Mouse (Mus musculus): ENCODE results near the gene Gm20509.
"Not testable (repeated sequence)": the region's sequence is repeated elsewhere in the genome, so short reads cannot be mapped to it uniquely, and the experiment has no call there.

Gene Gm20509

DNA sequence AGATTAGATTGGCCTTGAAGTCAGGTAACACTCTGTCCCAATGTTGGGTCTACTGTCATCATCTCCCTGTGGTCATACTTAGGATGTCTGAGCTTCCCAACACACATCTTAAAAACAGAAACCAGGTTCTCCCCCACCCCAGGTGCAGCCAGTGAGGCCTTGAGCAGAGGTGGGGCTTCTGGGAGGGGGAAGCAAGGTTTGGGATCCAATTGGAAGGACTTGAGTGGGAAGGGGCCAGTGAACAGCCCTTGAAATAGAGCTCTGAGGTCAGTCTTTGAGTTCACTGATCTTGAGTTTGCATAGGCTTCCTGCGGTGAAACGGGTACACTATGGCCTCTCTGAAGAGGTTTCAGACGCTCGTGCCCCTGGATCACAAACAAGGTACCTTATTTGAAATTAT is at the start of gene Gm20509:
Gene Gm20509, plus strand, starts transcription at position 290 of the 400 bp plus-strand sequence.
- DNase-seq (ENCODE audit: low read depth, low spot score), result no peak

DNA sequence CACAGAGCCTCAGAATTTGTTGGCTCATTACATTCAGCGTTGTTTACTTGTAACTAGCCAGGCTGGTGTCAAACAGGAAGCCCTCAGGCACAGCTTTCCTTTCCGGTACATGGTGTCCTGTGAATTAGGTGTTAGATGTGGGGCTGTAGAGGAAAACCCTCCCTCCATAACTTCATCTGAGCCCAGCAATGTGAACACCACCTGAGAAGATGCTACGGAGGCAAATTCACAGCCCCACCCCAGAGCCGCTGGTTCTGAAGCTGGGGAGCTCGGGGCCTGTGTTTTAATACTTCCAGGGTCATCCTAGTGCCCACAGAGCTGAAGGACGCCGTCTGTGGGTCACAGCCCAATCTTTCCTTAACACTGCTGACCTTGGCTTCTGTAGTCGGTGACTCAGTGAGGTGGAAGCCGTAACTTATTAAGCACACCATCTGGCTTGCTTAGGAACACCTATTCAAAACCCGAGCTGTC is 46.8 kb upstream of the Gm20509 start:
- DNase-seq (ENCODE audit: low read depth, low spot score), result no peak

DNA sequence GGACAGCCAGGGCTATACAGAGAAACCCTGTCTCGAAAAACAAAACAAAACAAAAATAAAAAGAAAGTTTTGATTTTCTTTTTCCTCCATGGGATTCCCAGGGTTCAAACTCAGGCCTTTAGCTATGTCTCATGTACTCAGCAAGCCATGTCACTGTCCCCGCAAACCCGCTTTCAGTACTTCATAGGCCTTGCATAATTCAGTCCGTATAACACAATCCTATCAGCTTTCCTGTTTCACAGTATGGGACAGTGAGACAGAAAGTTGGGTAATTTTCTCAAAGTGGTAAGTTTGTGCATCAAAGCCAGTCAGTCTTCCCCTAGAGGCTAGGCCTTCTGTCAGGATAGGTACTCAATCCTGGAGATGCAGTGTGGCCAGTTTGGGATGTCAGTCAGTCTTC is 43.0 kb upstream of the Gm20509 start:
- no peak for DNase-seq (ENCODE audit: low read depth, low spot score)

DNA sequence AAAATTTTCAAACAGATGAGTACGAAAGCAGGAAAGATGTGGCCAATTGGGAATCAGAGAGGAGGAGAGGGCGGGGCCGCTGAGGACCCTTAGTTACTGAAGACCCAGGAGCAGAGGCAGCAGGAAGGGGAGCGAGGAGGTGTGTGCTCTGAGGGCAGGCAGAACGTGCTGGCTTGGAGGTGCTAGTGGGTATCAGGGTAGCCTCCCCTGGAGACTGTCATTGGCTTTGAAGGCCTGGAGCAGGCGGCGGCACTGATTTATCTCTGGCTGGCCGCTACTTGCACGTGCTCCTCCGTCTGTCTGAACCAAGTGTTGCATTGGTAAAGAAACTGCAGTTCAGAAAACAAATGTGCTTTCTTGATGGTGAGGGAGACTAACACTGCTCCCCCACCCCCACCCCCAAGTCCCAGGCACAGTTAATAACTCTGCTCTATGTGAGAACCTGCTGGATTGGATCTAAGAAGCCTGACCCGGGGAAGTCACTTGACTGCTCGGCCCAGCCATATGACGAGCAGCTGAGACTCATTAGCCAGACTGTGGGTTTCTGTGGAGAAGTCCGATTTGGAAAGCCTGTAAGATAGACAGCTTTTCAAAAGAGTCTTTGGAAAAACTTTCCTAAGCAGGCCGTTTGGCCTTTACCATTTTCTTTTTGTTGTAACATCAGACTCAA is 38.5 kb upstream of the Gm20509 start:
- no peak for DNase-seq (ENCODE audit: low read depth, low spot score)

DNA sequence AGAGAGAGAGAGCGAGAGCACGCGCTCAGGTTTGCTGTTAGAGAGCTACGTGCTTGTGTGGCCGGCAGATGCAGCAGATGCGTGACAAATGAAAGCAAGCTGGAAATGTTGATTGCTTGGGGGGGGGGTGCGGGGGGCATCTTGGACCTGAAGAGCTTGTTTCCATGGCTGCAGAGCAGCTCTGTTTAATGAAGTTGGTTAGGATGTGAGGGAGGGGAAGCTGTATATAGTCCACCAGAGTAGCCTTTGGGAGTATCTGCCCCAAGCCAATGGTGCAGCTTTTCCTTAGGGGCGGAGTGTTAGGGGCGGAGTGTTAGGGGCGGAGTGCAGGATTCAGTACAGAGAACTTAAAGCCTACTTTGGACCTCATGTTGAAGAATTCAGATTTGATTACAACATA is 35.2 kb upstream of the Gm20509 start:
- DNase-seq (ENCODE audit: low read depth, low spot score), result no peak

DNA sequence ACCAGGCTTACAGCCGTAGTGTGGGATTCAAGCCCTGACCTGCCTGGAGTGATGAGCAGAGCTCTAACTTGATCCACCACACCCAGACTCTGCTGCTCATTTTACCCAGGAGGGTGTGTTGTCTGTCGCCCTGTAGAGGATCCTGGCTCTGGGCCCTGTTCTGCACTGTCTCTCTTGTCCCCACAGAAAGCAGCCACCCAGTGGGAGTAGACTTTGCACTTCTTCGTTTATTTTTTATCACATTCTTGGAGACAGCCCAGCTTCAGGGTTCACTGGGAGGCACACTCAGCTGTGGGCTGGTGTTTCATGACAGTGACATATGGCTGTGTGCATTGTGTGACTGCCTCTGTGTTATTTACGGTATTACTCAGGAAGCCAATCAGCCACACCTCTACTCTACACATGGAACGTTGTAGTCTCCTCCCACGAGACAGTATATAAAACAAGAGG is 34.0 kb upstream of the Gm20509 start:
- DNase-seq (ENCODE audit: low read depth, low spot score), result no peak

DNA sequence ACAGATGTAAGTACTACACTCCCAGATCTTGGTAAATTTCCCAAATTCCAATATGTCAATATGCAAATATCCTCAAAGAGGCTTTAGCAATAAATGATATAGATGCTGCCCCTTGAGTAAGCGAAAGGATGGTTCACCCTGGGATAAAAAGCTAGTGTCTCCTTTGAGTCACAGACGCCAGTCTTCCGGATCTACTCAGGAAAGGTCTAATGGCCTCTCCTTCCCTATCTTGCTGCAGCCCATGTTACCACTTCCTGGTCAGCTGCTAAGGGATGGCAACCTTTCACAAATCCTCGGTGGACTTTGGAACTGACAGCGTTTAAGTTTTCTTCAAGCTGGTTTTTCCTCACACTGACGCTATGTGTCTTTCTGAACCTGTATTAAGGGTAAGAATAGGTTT is 33.6 kb upstream of the Gm20509 start:
- DNase-seq (ENCODE audit: low read depth, low spot score), result no peak

DNA sequence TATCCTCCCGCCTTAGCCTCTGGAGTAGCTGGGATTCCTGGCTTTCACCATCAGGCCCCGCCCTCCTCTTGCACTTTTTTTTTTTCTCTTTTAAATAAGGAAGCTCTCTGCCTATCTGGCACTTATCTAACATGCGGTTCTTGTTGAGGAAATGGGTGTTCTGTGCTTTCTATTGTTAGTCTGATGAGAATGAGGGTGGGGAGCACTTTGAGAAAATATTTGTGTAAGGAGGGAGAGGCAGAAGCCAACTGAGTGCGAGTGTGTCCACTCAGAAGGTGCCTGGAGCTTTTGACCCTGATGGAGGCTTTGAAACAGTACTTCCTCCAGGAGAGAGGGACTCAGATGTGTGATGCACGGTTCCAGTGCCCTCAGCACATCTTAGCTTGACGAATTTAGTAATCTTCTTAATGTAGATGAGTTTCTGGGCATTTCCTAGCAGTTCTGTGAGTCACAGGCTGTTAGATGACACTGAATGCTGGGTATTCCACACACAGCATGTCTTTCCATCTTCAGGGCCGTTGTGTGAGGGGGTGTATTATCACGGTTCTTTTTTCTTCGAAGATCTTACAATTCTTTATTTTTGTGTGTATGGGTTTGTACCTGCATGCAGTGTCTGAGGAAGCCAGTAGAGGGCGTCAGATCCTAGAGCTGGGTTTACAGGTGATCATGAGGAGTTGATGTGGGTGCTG is 31.2 kb upstream of the Gm20509 start:
- DNase-seq (ENCODE audit: low read depth, low spot score), result peak; percentile 40

DNA sequence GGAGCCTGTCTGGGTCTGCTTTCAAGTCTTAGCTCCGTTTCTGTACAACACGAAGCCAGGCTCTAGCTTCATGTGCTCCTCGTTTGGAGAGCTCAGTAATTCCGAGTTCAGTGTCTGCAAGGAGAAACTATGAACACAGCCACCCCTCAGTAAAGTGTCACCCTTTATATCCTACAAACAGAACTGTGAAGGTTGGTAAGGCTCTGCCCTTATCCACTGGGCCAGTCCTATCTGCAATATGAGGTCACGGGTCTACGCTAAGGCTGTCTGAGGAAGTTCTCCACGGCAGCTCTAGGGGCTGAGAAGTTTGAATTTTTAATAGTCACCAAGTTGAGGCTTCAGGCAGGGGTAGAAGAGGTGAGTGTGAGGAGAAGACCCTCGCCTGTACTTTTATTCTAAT is 29.8 kb upstream of the Gm20509 start:
- DNase-seq (ENCODE audit: low read depth, low spot score), result no peak

DNA sequence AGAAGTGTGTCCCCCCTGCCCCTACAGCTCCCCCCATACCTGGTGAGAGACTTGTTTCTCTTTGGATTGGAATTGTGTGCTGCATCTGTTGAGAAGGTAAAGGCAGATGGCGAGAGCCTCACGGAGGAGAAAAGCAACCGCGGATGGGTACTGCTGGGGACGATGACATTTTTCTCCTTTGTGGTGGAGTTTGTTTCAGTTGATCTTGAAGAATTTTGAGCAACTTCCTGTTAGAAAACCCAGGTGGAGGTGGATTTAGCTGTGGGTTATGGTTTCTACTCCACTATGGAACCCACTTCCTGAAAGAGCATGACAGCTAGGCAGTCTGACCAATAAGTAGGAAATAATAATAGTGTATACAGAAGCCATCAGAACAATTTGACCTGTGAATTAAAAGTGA is 29.1 kb upstream of the Gm20509 start:
- no peak for DNase-seq (ENCODE audit: low read depth, low spot score)

DNA sequence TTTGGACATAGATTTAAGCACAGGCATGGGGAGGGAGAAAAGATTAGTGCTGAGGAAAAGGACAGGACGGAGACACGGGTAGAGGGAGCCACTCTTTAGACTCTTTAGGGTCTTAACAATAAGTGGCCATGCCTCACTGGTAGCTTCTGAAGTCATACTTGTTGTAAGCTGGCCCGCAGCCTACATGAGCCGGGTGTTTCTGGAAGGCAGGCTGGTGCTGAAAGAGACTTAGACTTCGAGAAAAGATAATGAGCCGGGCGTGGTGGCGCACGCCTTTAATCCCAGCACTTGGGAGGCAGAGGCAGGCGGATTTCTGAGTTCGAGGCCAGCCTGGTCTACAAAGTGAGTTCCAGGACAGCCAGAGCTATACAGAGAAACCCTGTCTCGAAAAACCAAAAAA is 22.9 kb upstream of the Gm20509 start:
- DNase-seq (ENCODE audit: low read depth, low spot score), result not testable (repeated sequence)

DNA sequence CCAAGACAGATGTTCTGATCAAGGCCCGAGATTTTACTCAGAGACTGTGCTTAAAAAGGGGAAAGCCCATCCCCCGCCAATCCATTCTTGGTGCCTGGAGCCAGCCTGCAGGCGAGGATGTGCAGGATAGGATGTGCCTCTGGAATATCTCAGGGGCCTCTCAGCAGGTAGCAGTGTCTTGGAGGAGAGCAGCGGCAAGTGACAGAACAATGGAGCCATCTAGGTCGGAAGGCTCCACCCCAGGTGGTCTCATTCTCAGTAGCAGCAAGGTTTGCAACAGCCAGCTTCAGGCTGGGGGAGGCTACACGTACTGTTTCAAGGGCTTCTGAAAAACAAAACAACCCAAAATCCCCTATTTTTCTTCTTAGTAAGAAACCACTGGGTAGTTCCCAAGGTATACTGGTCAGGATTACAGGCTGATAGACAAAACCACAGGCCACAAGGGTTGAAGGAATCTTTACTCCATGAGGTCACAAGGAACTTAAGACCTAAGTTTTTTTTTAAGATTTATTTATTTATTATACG is 22.4 kb upstream of the Gm20509 start:
- DNase-seq (ENCODE audit: low read depth, low spot score), result peak; percentile 47

DNA sequence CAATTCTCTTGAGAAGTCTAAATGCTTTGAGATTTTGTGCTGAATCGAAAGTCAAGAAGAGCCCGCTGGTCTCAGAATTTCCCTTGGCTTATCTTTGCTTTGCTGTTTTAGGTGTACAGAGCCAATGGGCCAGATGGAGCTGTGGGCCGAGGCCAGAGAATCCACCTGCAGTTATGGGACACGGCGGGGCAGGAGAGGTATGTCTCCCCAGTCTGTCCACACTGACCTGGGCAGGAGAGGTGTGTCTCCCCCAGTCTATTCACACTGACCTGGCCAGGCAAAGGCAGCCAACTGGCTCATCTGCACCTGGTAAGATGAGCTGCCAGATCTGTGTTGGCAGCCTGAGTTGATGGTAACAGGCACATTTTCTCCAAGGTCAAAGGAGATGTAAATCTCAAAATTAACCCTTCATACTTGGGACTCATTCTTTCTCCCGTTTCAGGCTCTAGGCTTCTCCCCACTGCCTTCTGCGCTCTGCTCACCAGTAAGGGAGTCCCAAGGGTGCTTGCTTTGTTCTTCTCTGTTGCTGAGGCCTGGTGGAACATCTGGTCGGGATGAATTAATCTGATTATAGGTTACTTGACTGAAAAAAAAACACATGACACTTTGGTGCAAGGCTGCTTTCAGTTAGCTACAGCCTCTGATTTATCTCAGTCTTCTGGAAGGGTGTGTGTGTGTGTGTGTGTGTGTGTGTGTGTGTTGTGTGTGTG is 19.8 kb upstream of the Gm20509 start:
- no peak for DNase-seq (ENCODE audit: low read depth, low spot score)

DNA sequence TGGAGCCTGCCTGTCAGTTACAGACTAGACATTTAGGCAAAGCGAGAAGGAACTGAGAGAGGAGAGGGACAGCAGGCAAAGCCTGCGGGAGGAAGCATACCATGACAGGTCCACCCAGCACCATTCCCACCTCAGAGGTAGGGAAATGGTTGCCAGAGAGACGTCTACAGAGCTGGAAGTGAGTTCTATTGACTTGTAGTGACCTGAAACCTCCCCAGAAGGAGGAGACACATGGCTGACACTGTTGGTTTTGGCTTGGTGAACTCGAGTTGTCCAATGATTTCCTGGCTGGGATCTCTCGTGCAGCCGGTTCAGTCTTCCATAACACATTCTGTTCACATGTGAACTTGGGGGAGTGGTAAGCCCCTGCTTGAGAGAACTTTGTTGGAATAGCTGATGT is 18.3 kb upstream of the Gm20509 start:
- DNase-seq (ENCODE audit: low read depth, low spot score), result no peak

DNA sequence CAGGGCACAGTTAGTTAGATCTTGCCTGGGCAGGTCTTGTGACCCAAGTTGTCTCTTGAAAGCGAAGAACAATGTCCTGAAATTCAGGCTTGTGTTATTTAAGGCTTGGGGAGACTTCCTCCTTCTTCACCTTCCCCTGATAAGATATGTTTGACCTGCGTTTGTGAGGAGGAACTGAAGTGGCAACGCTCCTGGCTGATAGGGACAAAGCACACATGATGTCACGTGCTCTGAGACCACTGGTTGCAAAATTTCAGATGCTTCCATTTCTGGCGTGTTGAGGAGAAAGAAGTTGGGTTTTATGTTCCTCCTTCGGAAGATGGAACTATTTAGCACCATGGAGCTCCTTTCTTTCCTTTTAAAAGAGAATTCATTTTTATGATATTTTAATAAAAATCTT is 16.4 kb upstream of the Gm20509 start:
- no peak for DNase-seq (ENCODE audit: low read depth, low spot score)

DNA sequence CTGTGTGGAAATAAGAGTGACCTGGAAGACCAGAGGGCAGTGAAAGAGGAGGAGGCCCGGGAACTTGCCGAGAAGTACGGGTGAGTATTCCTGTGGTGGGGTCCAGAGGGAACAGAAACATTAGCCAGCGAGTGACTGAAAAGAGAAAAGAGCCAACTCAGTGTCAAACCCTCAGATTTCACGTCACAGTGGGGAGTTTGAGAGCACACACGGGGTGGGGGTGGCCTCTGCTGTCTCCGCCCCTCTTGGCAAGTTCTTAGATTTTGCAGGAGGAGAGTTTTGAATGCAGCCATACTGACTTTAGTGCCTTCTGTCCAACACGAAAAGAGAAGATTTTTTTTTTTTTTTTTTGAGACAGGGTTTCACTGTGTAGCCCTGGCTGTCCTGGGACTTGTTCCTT is 15.1 kb upstream of the Gm20509 start:
- DNase-seq (ENCODE audit: low read depth, low spot score), result no peak

DNA sequence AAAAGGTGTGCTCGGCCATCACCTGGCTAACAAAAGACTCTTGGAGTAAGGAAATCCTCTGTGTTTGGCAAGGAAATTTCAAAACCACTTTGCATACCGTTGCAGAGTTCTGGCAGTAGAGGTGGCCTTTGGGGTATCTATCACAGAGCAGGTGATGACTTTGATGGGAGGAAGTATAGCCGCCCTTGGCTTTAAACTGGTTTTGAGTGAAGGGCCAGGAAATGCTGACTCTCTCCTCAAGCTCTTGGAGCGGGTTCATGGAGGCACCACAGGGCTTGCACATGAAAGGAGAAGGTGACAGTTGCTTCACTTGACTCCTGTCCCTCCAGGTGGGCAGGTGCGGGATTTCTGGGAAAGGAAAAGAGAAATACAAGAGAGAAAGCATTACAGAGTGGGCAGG is 14.7 kb upstream of the Gm20509 start:
- DNase-seq (ENCODE audit: low read depth, low spot score), result no peak

DNA sequence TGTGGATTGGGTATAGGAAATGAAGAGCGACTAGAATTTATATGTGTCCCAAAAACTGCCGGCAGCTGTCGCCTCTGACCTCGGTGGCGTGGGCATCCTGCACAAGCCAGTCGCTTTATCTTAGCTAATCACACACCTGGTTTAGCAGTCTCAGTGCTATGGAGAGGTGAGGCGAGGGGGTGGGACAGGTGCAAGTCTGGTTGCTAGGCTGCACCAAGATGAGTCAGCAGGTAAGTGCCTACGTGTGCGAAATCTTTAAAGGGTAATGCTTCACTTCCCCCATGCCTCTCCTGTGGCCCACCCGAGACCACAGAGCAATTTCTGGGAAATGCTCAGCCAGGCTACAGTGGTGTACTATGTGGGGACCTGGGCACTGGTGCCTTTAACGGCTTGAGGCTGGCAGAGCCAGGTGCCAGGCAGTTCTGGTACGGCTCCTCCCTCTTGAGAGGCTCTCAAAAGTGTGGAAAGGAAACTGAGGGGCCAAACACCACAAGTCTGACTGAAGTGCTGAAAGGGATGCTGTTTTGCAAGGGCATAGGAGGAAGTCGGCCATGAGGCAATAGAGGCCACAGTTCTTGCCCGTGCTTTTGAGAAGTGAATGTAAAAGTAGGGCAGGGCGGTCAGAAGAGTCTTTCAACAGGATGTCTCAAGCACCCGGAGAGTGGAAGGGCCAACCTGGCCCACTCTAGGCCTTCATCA is 12.9 kb upstream of the Gm20509 start:
- no peak for DNase-seq (ENCODE audit: low read depth, low spot score)

DNA sequence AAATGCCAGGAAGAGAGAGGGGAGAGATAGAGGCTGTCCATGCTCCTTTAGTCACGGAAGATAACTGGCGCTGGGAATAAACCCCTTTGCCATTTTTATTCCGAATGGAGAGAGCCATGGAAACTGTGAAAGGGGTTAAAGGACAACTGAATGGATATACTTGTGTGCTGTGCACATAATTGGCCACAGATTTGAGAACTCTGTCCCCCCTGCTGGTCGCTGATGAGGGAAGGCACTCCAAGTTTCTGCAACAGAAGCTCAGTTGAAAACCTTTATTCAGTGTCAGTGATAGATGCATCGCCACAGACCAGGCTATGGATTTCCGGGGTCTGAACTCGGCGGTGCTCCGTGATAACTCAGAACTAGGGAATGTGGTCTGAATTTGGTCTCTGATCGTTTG is 12.1 kb upstream of the Gm20509 start:
- no peak for DNase-seq (ENCODE audit: low read depth, low spot score)

DNA sequence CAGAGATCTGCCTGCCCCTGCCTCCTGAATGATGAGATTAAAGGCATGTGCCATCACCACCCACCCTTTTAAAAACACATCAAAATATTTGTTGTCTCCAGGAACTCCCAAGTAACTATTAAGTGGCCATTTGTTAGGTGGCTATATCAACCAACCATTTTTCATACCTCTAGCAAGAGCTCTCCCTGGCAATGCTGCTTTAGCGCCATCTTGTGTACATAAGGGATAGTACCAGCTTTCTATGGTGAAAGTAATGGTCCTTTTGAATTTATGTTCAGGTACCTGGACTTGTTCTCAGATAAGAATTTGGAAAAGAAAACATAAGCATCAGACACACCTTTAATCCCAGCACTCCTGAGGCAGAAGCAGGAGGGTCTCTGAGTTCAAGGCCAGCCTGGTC is 10.5 kb upstream of the Gm20509 start:
- no peak for DNase-seq (ENCODE audit: low read depth, low spot score)

DNA sequence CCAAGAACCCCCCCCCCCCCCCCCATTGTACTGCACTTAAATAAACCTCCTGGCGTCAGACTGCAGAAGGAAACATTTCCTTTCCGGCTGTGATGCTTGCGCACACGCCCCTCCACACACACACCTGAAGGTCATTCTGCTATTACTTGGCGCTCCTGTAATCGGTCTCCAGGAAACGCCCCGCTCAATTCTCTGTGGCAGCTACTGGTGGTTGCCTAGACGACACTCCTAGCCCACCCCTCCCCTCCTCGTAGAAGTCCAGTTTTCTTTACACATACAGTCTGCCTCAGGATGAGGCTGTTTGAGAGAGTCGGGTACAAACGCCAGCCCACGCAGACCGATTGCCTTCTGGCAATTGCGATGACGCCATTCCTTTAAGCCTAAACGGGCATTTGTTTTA is 7.7 kb upstream of the Gm20509 start:
- DNase-seq (ENCODE audit: low read depth, low spot score), result peak; percentile 78

DNA sequence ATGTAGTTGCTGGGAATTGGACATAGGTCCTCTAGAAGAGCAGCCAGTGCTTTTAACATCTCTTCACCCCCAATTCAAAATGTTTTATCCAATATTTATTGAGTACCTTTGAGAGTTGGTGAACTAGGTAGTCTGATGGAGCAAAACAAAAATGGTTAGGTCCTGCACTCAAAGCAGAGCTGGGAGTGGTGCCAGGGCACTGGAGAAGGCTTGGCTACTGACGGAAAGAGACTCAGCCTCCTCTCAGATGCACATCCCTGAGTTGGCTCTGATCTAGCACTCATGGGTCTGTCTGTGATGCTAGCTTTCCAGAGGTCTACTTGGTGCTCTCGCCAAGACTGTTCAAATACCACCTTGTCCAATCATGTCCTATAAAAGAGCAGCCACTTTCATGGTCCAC is 4.4 kb upstream of the Gm20509 start:
- DNase-seq (ENCODE audit: low read depth, low spot score), result no peak
